14 mouse cellular contexts compared by ENCODE assay signal in genomic region chr1:56403351-56403750, GRCm38 (mm10).
"Had no signal": no experiment of that assay in that cellular context is flagged by ENCODE, and none has a peak within 500 bp of the region (broad histone marks: within the 10 kb centered on the region; RNA-seq: fewer than 3 reads in every experiment).

No protein-coding gene starts in this region.

- DNase-seq: lung, adult 18-20 months; lung, embryonic 14.5 days; lung, postnatal 10 days; lung, postnatal 4 days; midbrain, embryonic 14.5 days; right cerebral cortex, postnatal 14 days; thymus, adult 2 months; thymus, postnatal 25 days; thymus, postnatal 4 days had no signal

- H3K4me1 ChIP-seq: midbrain, embryonic 10.5 days; midbrain, embryonic 12.5 days; neural tube, embryonic 12.5 days; stomach, embryonic 15.5 days had no signal

- H3K9me3 ChIP-seq: midbrain, embryonic 10.5 days; midbrain, embryonic 12.5 days; neural tube, embryonic 12.5 days; stomach, embryonic 15.5 days had no signal

- H3K4me2 ChIP-seq: lung, embryonic 14.5 days; midbrain, embryonic 12.5 days; neural tube, embryonic 12.5 days; stomach, embryonic 15.5 days had no signal

- H3K36me3 ChIP-seq: midbrain, embryonic 10.5 days; midbrain, embryonic 12.5 days; neural tube, embryonic 12.5 days; stomach, embryonic 15.5 days had no signal

- H3K27ac ChIP-seq: midbrain, embryonic 10.5 days; midbrain, embryonic 12.5 days; neural tube, embryonic 12.5 days; stomach, embryonic 15.5 days; stomach, postnatal 0 days had no signal

- H3K9ac ChIP-seq: lung, embryonic 14.5 days; midbrain, embryonic 12.5 days; neural tube, embryonic 12.5 days; stomach, embryonic 15.5 days had no signal

- H3K27me3 ChIP-seq: midbrain, embryonic 12.5 days; neural tube, embryonic 12.5 days; stomach, embryonic 15.5 days had no signal

- H3K4me3 ChIP-seq: midbrain, embryonic 10.5 days; midbrain, embryonic 12.5 days; neural tube, embryonic 12.5 days; stomach, embryonic 15.5 days had no signal
